Mouse (Mus musculus): Measurements from ENCODE around the gene Traf1. TPM values are rescaled to one million over a fixed set of nuclear protein-coding genes. Genes with fewer than 3 reads are reported as not detected.

Gene Traf1
- polyA plus RNA-seq, 1 experiment from 2014 or later: 3.3 TPM

Other genes starting within 250 kb of the Traf1 start
- gene Gapvd1, start 206.5 kb downstream of the Traf1 start, polyA plus RNA-seq (2015; fragmentation: Nextera tagmentation; extraction: Ambion mirVana): 89.7 and 97.3 TPM in 2 replicates
- 842 and 937 TPM in 2 replicates for gene Hspa5, start 189.8 kb downstream of the Traf1 start, polyA plus RNA-seq (2015; fragmentation: Nextera tagmentation; extraction: Ambion mirVana)
- gene Rabepk, start 161.9 kb downstream of the Traf1 start, polyA plus RNA-seq (2015; fragmentation: Nextera tagmentation; extraction: Ambion mirVana): 37.8 and 41.4 TPM in 2 replicates
- 93.1 and 93.4 TPM in 2 replicates for gene Fbxw2, start 135.5 kb downstream of the Traf1 start, polyA plus RNA-seq (2015; fragmentation: Nextera tagmentation; extraction: Ambion mirVana)
- 0.09 TPM in 1 of 2 replicates, not detected in the other for gene Gm34653, start 128.8 kb downstream of the Traf1 start, polyA plus RNA-seq (2015; fragmentation: Nextera tagmentation; extraction: Ambion mirVana)
- gene Cutal, start 87.4 kb downstream of the Traf1 start, polyA plus RNA-seq (2015; fragmentation: Nextera tagmentation; extraction: Ambion mirVana): 0.09 and 0.26 TPM in 2 replicates
- gene Psmd5, start 86.8 kb downstream of the Traf1 start, polyA plus RNA-seq (2015; fragmentation: Nextera tagmentation; extraction: Ambion mirVana): 101 and 102 TPM in 2 replicates
- gene Phf19, start 47.7 kb downstream of the Traf1 start, polyA plus RNA-seq (2015; fragmentation: Nextera tagmentation; extraction: Ambion mirVana): 1.6 and 2.6 TPM in 2 replicates
- 0.10 TPM in 1 of 2 replicates, not detected in the other for gene Hc, start 99.7 kb upstream of the Traf1 start, polyA plus RNA-seq (2015; fragmentation: Nextera tagmentation; extraction: Ambion mirVana)
- gene AI182371, start 139.8 kb upstream of the Traf1 start, polyA plus RNA-seq (2015; fragmentation: Nextera tagmentation; extraction: Ambion mirVana): 0.28 and 0.60 TPM in 2 replicates
- gene Cntrl, start 147.7 kb upstream of the Traf1 start, polyA plus RNA-seq (2015; fragmentation: Nextera tagmentation; extraction: Ambion mirVana): 27.2 and 27.3 TPM in 2 replicates
- 353 and 356 TPM in 2 replicates for gene Rab14, start 239.3 kb upstream of the Traf1 start, polyA plus RNA-seq (2015; fragmentation: Nextera tagmentation; extraction: Ambion mirVana)

Data from limb, embryonic 13.5 days (tissue).